Mouse (Mus musculus): Measurements from ENCODE around the gene Bmp6.

DNA sequence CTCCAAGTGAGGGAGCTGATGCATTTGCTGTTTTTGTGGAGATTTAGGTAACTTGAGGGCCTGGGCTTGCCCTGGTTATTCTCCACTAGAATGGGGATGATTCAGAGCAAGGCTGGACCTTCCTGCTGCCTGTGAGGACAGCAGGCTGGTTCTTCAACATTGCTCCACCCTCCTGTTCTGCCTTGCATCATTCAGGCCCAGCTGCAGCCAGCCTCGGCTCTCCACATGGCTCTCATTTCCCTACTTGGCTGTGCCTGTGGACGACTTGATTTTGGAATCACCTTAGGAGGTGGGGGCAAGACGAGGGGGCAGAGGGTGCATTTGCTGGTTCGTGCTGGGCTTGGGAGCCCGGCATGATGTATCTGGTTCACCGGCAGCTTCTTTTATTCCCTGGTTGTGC, 53.8 kb downstream of the Bmp6 start:
- TF ChIP-seq CTCF (IDR thresholded peaks at IDR 0.05; ENCODE audit: low read depth, low read length) (no peak), GATA1 (IDR thresholded peaks at IDR 0.05; ENCODE audit: borderline replicate concordance, low read length) (no peak), TAL1 (conservative IDR thresholded peaks at IDR 0.05; ENCODE audit: low read depth, low read length) (no peak)

Data from G1E (cell line).